Mouse (Mus musculus): ENCODE results near the gene Ralgps1.

- no peak for TF ChIP-seq POLR2AphosphoS2 (IDR thresholded peaks at IDR 0.05; ENCODE audit: low read length)
- no peak for TF ChIP-seq POLR2A (IDR thresholded peaks at IDR 0.05; ENCODE audit: control insufficient read depth in 1 of 2, insufficient read depth in 1 of 2, low read depth in 1 of 2, low read length in 2 of 2, poor library complexity in 1 of 2)
- no peak for TF ChIP-seq USF1 (IDR thresholded peaks at IDR 0.05; ENCODE audit: low read depth, low read length)
- no peak for TF ChIP-seq NRF1 (IDR thresholded peaks at IDR 0.05; ENCODE audit: insufficient read depth, low read depth, low read length, poor library complexity, severe bottlenecking)
- TF ChIP-seq CTCF (IDR thresholded peaks at IDR 0.05 in 2 of 3, conservative IDR thresholded peaks at IDR 0.05 in 1 of 3; ENCODE audit: control insufficient read depth in 1 of 3, insufficient read depth in 1 of 3, low read depth in 2 of 3, low read length in 3 of 3, poor library complexity in 1 of 3, severe bottlenecking in 1 of 3) = no peak
Observed at GRCm38 (mm10) chr2:33246841-33247240, 124.4 kb downstream of the Ralgps1 start.

Data from MEL (cell line).